Mouse (Mus musculus): Measurements from ENCODE around the gene Myl12a.

GRCm38 (mm10) chr17:71001699-71002080 lies 988 bp downstream of the Myl12a start:
- TF ChIP-seq USF1 (IDR thresholded peaks at IDR 0.05; ENCODE audit: low read depth) (no peak), CTCF (IDR thresholded peaks at IDR 0.05; ENCODE audit: control insufficient read depth, insufficient read depth, insufficient read length) (no peak), FOSL1 (IDR thresholded peaks at IDR 0.05; ENCODE audit: insufficient read depth, low read length, poor library complexity, severe bottlenecking) (no peak), MAX (IDR thresholded peaks at IDR 0.05) (no peak)
